Mouse (Mus musculus): Measurements from ENCODE around the gene Lemd2. TPM values are rescaled to one million over a fixed set of nuclear protein-coding genes. Genes with fewer than 3 reads are reported as not detected.

The Lemd2 gene
- total RNA-seq, 2 experiments from 2014 or later, result 27.4 to 28.6 TPM

DNA sequence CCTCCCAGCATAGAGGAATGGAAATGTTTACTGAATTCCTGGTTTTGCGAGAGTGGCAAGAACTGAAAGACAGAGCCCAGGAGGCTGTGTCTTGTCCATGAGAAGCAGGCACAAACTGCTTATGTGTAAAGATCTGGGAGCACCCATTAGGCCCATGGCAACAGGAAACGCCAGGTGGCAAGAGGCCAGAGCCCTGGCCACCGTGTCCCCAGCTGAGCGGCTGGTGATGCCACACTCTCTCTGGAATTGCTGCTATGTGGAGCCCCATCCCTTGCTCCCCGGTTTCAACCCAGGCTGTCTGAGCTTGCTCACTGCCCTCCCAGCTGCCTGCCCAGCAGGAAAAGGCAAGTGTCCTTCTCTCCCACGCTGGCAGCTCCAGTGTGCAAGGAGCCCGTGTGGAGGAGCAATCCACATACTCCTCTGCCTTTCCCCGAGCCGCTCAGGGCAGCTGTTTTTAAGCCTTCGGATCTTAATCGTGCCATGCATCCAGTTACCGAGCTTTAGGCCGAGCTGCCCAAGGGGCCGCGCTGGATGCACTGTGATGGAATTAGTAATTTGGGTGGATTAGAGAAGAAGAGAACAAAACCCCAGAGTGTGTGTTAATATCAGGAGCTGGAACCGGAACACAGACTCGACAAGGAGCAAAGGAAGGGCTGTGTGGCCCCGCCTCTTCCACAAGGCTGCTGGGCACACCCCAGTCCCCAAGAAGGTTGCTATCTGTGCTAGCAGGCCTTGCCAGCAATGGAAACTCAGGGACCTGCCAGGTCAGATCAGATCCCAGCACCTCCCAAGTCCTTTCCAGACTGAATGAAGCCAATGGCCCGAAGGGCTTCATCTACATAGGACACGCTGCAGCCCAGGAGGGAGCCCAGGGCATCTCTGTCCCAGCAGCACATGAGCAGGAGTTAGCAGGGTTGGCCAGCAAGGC lies 9.7 kb downstream of the Lemd2 start:
- intact Hi-C loops (cut with DNase I), result no loop called here
- no peak for DNase-seq

- DNase-seq, result no peak
Measured at GRCm38 (mm10) chr17:27191804-27192203, 12.5 kb downstream of the Lemd2 start.

GRCm38 (mm10) chr17:27191189-27191588 lies 13.1 kb downstream of the Lemd2 start:
- intact Hi-C loops (cut with DNase I), result no loop called here
- DNase-seq, result no peak

More at GRCm38 (mm10) chr17:27191804-27192203, 12.5 kb downstream of the Lemd2 start:
- intact Hi-C loops (cut with DNase I), result no loop called here

DNA sequence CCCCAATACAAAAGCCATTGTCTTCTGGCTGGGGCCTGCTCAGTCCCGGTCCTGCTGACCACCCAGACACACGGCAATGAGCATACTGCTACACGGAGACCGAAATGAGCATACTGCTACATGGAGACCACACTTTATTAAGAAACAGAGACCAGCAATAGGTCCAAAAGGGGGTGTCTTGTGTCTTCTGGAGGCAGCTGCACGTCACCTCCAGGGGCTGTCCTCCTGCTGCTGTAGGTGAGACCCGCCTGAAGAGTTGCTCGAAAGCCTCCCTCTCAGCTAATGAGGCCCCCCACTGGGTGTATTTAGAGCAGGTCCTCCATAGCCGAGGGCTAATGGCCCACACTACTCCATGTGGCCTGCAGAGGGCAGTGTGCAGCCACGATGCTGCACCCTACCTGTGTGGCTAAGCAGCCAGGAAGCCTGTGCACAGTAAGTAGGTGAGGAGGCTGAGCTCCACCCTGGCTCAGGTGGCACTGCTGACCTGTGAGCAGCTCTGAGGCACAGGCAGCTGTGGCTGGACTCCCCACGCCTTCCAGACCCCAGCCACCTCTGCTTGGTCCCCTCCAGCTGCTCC lies 14.5 kb downstream of the Lemd2 start:
- intact Hi-C loops (cut with DNase I), result loop anchor here (2.0 kb wide), 1 partner anchor 331 kb away; the partner anchor contains the start of gene Grm4
- peak; percentile 58 to 75 for DNase-seq

- intact Hi-C loops (cut with DNase I), result loop anchor here (2.0 kb wide), 1 partner anchor 332 kb away; the partner anchor contains the start of gene Grm4
- no peak for DNase-seq
Measured at GRCm38 (mm10) chr17:27188883-27189282, 15.4 kb downstream of the Lemd2 start.

DNA sequence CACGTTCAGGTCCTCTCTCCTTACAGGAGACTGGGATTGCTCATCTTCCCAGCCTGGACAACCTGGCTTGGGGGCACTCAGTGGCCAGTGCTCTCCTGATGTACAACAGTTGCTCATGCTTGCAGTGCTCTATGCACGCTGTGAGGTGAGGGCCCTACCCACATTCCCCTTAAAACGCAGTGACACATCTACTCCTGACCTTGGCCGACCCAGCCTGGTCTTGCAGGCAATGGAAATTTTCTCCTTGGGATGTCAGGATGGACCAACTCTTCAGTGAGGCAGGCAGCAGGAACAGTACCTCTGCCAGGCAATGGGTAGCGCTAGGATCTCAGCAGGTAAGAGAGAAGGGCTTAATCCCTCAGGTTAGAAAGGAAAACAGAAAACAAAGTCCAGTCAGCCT lies 17.2 kb downstream of the Lemd2 start:
- intact Hi-C loops (cut with DNase I), result no loop called here
- no peak for DNase-seq

DNA sequence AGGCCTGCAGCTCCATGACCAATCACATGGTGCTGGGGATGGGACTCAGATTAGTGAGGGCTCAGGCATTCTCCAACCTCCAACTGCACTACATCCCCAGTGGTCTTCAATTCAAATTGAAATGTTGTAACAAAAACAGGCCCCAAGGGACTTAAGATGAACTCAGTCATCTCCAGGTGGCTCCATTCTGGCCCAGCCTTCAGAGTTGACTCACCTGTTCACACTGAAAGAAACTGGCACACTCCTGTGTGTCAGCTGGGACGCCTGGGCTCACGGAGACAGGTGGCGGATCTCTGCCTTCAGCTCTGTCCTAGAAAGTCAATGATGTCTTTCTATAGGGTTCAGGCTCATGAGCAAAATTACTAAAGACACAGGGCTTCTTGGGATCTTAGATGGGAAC lies 18.2 kb downstream of the Lemd2 start:
- intact Hi-C loops (cut with DNase I), result no loop called here
- no peak for DNase-seq

GRCm38 (mm10) chr17:27183667-27184292 lies 20.5 kb downstream of the Lemd2 start:
- no peak for DNase-seq
- intact Hi-C loops (cut with DNase I), result no loop called here

GRCm38 (mm10) chr17:27182401-27182800 lies 21.9 kb downstream of the Lemd2 start:
- DNase-seq, result no peak
- intact Hi-C loops (cut with DNase I), result no loop called here

DNA sequence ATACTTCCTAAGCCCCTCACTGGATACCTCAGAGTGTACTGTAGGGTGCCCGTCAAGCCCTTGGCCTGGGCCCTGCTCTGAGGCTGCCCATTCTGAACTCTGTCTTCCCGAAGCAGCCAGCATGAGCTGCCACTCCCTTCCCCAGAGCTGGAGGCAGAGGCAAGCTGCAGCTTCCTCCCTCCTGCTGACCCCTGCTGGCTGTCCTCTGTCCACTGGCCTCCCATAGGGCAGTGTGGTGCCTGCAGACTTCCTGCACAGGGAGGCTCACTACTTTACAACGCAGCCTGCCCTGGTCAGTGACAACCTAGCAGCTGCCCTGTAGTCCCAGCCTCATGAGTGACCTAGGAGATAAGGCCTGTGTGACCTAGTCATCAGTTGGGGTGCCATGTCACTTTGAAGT lies 22.6 kb downstream of the Lemd2 start:
- peak; percentile 54 to 62 for DNase-seq
- intact Hi-C loops (cut with DNase I), result loop anchor here (2.0 kb wide), 1 partner anchor 45 kb away; no protein-coding TSS in a partner anchor

- DNase-seq, result no peak
- intact Hi-C loops (cut with DNase I), result loop anchor here (2.0 kb wide), 1 partner anchor 43 kb away; no protein-coding TSS in a partner anchor
Measured at GRCm38 (mm10) chr17:27179681-27180280, 24.5 kb downstream of the Lemd2 start.

- no peak for DNase-seq
- intact Hi-C loops (cut with DNase I), result no loop called here
Measured at GRCm38 (mm10) chr17:27178427-27179177, 25.7 kb downstream of the Lemd2 start.

DNA sequence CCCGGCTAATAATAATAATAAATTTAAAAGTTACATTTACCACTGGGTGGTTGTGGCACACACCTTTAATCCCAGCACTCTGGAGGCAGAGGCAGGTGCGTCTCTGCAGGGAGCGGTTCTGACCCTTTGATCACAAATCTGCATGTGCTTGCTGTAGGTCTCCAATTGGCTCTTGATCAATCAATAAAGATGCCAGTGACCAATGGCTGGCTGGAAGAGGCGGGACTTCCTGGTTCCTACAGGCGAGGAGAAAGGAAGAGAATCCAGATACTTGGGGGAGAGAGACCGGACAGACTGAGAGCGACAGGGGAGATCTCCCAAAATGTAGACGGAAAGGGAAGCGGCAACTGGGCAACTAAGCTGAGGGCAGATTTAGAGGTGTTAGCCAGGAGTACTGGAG lies 26.2 kb downstream of the Lemd2 start:
- intact Hi-C loops (cut with DNase I), result no loop called here
- no peak for DNase-seq

DNA sequence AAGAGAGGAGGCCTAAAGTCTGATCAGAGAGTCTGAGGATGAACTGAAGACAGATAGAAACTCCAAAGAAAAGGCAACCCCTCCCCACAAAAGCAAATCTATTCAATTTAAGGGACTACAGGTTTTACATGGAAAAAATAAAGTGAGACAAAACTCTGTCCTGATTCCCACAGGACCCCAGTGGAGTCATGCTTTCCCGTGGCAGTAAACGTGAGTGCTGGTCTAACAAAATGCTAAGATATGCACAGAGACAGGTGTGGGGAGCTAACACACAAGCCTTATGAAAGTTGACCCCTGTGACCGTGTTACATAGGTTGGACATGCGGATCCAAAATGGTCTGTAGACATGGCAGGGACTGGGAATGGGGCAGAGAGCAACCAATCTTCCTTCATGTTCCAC lies 27.5 kb downstream of the Lemd2 start:
- DNase-seq, result no peak
- intact Hi-C loops (cut with DNase I), result no loop called here

GRCm38 (mm10) chr17:27176287-27176686 lies 28.0 kb downstream of the Lemd2 start:
- DNase-seq, result no peak
- intact Hi-C loops (cut with DNase I), result no loop called here

DNA sequence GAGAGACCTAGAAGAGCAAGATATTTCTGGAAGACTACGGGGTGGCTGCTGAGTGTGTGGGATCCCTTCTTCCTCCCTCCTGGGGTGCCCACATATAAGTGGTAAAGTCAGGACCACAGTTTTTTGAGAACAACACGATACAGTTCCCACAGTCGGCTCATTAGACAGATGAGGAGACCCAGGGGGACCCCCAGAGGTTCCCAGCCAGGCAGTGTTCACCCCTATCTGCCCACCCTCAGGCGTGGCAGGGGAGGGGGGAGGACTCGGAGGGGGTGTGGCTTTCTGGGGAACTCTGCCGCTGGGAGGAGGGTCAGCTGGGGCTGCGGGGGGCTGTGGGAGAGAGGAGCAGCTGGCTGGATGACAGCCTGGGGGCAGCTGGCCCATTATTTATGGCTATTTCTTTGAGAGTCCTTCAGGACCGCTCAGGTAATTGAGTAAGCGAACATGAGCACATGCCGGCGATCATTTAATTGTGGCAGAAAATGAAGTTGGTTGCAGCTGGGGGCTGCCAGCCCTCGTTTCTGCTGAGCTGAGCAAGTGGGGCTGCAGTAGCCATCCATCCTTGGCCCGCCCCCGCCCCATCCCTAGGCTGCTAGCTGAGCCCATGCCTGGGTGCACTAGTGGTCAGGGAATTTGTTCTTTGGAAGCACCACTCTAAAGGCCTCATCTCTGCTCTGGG lies 28.9 kb downstream of the Lemd2 start:
- no peak for DNase-seq
- intact Hi-C loops (cut with DNase I), result no loop called here

GRCm38 (mm10) chr17:27173715-27174114 lies 30.6 kb downstream of the Lemd2 start:
- DNase-seq, result no peak
- intact Hi-C loops (cut with DNase I), result no loop called here

GRCm38 (mm10) chr17:27172459-27172858 lies 31.8 kb downstream of the Lemd2 start:
- intact Hi-C loops (cut with DNase I), result no loop called here
- no peak for DNase-seq

DNA sequence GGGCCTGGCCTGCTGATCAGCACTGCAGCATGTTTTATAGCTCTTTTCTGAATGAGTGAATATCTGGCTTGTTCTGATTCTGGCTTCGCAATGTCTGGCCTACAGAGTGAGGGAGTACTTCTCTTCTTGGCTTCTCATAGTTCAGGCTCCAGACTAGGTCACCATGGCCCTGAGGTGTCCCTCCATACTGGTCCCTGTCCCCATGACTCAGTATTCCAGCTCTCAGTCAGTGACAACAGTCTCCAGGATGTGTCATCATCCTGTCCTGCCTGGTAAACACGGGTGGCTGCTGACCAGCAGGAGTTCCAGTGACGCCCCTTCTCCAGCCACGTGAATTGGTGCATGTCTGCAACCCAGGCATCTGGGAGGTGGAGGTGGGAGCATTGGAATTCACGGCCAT lies 33.1 kb downstream of the Lemd2 start:
- intact Hi-C loops (cut with DNase I), result no loop called here
- DNase-seq, result no peak

Data from heart, postnatal 14 days (tissue).